Mouse (Mus musculus) G1E (cell line): ENCODE results near the gene Ccdc144b. TPM values are rescaled to one million over a fixed set of nuclear protein-coding genes. Genes with fewer than 3 reads are reported as not detected.
A peak's percentile ranks its signal among the peaks of the same experiment; 100 is the strongest.

Experiments
- ATAC-seq: 2 replicates; pipeline ENCODE4 v1.8.0; 2016; ENCODE audit warnings: mild to moderate bottlenecking; ENCODE audit not compliant: insufficient number of reproducible peaks, poor library complexity, low FRiP score, severe bottlenecking; ENCODE audit errors: extremely low read depth
- DNase-seq: peaks from one replicate; pipeline ENCODE4 v3.0.0; 2012; ENCODE audit warnings: low spot score
- H3K27me3 ChIP-seq: 2 replicates; pipeline ENCODE4 v1.6.1; 2012; ENCODE audit warnings: mild to moderate bottlenecking, low read length, inconsistent platforms; ENCODE audit not compliant: insufficient read depth
- H3K36me3 ChIP-seq: replicated peaks from 2 replicates; pipeline ENCODE3; 2012; ENCODE audit warnings: mild to moderate bottlenecking, inconsistent platforms
- H3K4me1 ChIP-seq: 2 replicates; pipeline ENCODE4 v1.6.1; 2012; ENCODE audit warnings: low read depth, low read length, inconsistent platforms, mixed read lengths; ENCODE audit not compliant: insufficient read depth
- H3K4me3 ChIP-seq: 2 replicates; pipeline ENCODE4 v1.5.1; 2012; ENCODE audit warnings: low read depth, mild to moderate bottlenecking, inconsistent platforms, low read length, moderate library complexity, mixed read lengths
- H3K9me3 ChIP-seq: replicated peaks from 2 replicates; pipeline ENCODE4 v1.6.1; 2012; ENCODE audit warnings: inconsistent platforms
- CTCF ChIP-seq: IDR thresholded peaks from 2 replicates; pipeline ENCODE4 v1.5.1; 2012; ENCODE audit warnings: low read depth, low read length, inconsistent platforms, mixed read lengths
- GATA1 ChIP-seq: IDR thresholded peaks from 2 replicates; pipeline ENCODE4 v1.6.1; 2012; ENCODE audit warnings: borderline replicate concordance, low read length, inconsistent platforms, mixed read lengths
- GATA2 ChIP-seq: IDR thresholded peaks from 2 replicates; pipeline ENCODE4 v1.6.1; 2012; ENCODE audit warnings: low read depth, low read length, inconsistent platforms, borderline replicate concordance
- POLR2AphosphoS5 ChIP-seq: IDR thresholded peaks from 2 replicates; pipeline ENCODE4 v1.6.1; 2012; ENCODE audit warnings: low read depth, low read length, inconsistent platforms; ENCODE audit not compliant: insufficient replicate concordance
- TAL1 ChIP-seq: conservative IDR thresholded peaks from 2 replicates; pipeline ENCODE4 v1.6.1; 2012; ENCODE audit warnings: low read depth, low read length, inconsistent platforms, mixed read lengths
- polyA plus RNA-seq: library from polyadenylated mRNA; stranded (reverse); fragments of >175 nt; gene quantifications from 2 replicates; pipeline ENCODE4 v1.2.3, GENCODE M21; 2012
- total RNA-seq, 2 experiments: library from RNA; stranded (forward) in 1 of 2; stranded (reverse) in 1 of 2; fragments of 200-1000 nt in 1 of 2; fragments of >200 nt in 1 of 2; fragmentation: Nextera tagmentation in 1 of 2; gene quantifications; 2 replicates each; pipeline ENCODE4 v1.2.3; 2014 to 2017

The Ccdc144b gene
- total and polyA plus RNA-seq, 3 experiments: 0.05 TPM; not detected in 2

DNA sequence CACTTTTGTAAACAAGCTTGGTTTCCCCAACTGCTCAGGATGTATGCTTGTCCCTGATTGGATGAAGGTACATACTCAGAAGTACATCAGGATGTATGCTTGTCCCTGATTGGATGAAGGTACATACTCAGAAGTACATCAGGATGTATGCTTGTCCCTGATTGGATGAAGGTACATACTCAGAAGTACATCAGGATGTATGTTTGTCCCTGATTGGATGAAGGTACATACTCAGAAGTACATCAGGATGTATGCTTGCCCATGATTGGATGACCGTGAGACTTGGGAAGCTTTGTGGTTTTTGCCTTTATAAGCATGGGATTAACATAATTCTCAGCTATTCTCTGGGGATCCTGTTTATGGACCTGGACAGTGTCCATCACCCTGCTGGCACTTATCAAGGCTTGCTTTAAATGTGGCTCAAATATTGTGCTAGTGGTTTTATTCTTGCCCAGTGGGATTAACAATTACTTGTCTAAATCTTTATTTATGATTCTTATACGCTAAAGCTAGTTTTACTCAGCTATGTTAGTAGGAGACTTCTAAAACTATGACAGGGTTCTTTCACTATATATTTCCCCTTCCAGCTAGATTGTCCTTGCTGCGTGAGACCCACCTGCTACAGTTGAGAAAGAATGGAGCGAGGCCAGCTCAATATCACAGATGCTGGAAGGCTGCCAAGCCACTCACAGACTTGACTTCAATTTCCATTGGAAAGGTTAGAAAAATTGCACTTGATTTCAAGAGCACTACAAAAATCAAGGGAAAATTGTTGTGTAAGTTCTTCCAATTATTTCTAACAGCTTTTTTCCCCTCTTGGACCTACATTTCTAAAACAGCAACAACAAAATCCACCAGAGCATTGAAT is 49.1 kb downstream of the Ccdc144b start:
- H3K9me3 ChIP-seq: no peaks in the 10 kb centered on the region; the same call in 1 of the 2 replicates
- peaks cover 8% of the 10 kb centered on the region for H3K4me1 ChIP-seq
- no peak for ATAC-seq
- no peak for DNase-seq
- H3K27me3 ChIP-seq: no peaks in the 10 kb centered on the region
- no peak for TF ChIP-seq POLR2AphosphoS5
- no peak for TF ChIP-seq GATA2
- TF ChIP-seq TAL1: no peak
- TF ChIP-seq GATA1: no peak
- no peak for TF ChIP-seq CTCF
- H3K4me3 ChIP-seq: no peak overlapping the region
- H3K36me3 ChIP-seq: no peaks in the 10 kb centered on the region

GRCm38 (mm10) chr3:36000275-36001239 is 52.8 kb downstream of the Ccdc144b start, which contains the start of gene Mccc1:
Gene Mccc1, minus strand, starts transcription at chr3:36000678.
- peaks cover 6% of the 10 kb centered on the region for H3K36me3 ChIP-seq
- peaks cover 10% of the 10 kb centered on the region for H3K4me1 ChIP-seq
- TF ChIP-seq GATA2 (no peak), POLR2AphosphoS5 (no peak), GATA1 (no peak)
- H3K27me3 ChIP-seq: no peaks in the 10 kb centered on the region
- peak; percentile 99 for ATAC-seq
- peak within 1 kb of the TSS; percentile 92 for H3K4me3 ChIP-seq
- peak; percentile 93 for DNase-seq
- H3K9me3 ChIP-seq: peaks cover 3% of the 10 kb centered on the region; the same call in 1 of the 2 replicates

DNA sequence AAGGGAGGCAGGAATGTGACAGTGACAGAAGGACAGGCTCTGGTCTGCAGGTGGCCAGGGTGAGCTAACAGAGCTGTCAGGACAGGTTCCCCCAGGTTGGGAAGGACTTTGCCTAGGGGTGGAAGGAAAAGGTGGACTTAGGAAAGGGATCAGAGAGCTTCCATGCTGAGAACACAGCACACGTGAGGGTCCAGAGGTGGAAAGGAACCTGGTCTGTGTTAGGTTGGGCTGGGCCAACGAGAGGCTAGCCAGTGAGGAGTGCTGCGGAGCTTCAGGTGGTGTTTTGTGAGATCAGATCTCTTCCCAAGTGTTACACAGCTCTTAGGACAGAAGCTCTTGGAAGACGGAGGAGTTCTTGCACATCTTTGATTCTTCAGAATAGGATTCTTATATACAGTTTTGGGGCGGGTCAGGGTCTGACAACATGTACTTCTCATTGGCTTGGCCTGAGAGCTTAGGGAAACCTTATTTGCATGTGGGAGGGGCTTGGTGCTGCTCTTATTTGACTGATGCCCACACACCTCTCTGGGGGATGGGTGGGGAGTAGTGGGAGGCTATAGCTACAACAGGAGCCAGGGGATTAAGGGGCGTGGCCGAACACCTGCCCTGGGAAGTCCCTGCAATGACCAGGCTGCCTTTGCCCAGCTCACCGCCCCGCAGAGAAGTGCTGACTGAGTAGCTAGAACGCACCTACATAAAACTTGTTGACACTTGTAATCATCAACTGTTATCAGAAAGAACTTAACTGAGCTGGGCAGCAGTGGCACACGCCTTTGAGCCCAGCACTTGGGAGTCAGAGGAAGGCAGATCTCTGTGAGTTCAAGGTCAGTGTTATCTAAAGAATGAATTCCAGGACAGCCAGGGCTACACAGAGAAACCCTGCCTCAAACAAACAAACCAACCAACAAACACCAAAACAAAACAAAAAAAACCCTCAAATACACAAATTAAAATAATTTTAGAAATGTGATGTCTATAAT is 58.5 kb downstream of the Ccdc144b start:
- peaks cover 3% of the 10 kb centered on the region; the same call in 1 of the 2 replicates for H3K9me3 ChIP-seq
- H3K4me3 ChIP-seq: no peak overlapping the region
- peaks cover 25% of the 10 kb centered on the region for H3K36me3 ChIP-seq
- peaks cover 4% of the 10 kb centered on the region for H3K4me1 ChIP-seq
- TF ChIP-seq GATA1 (no peak), CTCF (no peak), GATA2 (no peak), TAL1 (no peak), POLR2AphosphoS5 (no peak)
- DNase-seq (no peak), ATAC-seq (no peak)
- no peaks in the 10 kb centered on the region for H3K27me3 ChIP-seq

DNA sequence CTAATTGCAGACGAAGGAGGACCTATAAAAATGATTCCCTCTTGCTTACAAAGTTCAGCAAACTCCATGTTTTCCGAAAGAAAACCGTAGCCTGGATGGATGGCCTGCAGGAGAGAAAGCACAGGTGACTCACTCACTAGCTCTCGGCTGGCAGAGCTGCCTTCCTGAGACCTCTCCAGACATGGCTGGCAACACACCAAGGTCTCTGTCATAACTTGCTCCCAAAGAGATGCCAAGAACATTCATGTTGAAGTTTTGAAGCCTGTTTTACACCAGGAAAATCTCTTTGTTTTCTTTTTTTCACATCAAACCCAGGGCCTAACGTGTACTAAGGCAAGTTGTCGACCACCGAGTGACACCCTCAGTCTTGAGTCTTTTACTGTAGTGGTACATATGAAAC is 62.6 kb downstream of the Ccdc144b start:
- peaks cover 47% of the 10 kb centered on the region for H3K36me3 ChIP-seq
- DNase-seq: no peak
- no peaks in the 10 kb centered on the region for H3K4me1 ChIP-seq
- no peaks in the 10 kb centered on the region for H3K27me3 ChIP-seq
- TF ChIP-seq TAL1 (no peak), CTCF (no peak), GATA2 (no peak), POLR2AphosphoS5 (no peak)
- ATAC-seq: no peak
- H3K4me3 ChIP-seq: no peak overlapping the region
- H3K9me3 ChIP-seq: no peaks in the 10 kb centered on the region

DNA sequence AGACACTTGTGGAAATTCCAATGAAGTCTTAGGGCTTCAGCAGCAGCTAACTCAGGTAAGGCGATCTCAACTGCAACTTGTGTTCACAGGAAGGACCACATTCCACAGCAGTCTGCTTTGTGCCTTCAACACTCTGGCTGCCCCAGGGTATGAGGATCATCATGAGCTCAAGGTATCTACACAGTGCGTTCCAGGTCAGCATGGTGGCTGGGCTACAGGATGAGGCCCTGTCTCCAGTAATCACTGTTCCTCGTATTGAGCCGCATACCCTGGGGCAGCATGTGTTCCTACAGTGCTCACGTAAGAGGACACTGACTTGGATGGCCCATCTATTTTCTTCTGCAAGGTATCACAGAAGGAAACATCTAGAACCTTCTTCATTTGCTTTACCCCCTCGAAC is 65.3 kb downstream of the Ccdc144b start:
- H3K27me3 ChIP-seq: no peaks in the 10 kb centered on the region
- no peaks in the 10 kb centered on the region for H3K4me1 ChIP-seq
- ATAC-seq (no peak), DNase-seq (no peak)
- H3K9me3 ChIP-seq: no peaks in the 10 kb centered on the region
- H3K36me3 ChIP-seq: peaks cover 49% of the 10 kb centered on the region
- no peak overlapping the region for H3K4me3 ChIP-seq
- TF ChIP-seq TAL1 (no peak), POLR2AphosphoS5 (no peak), GATA2 (no peak), GATA1 (no peak), CTCF (no peak)
